Mouse (Mus musculus): ENCODE measurements at regions not wholly inside any gene's neighbourhood (a gene's known extent, or its start where the extent isn't known, plus 50 kb on each side); places are given as distances from the start of the nearest gene placed in this dataset.

DNA sequence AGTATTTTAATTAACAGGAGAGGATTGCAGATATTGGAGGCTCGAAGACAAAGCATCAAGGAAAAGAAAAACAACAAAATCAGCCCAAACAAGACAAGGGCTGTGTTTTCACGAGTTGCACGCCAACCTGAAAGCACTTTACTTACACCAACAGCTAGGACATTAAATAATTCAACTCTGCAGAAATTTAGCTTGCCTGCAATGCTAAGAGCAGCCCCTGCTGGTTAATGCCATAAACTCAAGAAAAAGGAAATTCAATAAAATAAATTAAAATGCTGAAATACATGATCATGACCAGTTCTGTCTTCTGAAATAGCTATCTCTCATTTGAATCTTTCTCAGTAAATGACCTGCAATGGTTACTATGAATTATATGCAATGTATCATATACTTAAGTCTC lies 271.7 kb upstream of the Robo2 start:
- Histone ChIP-seq H3K27me3 (ENCODE audit: control insufficient read depth, insufficient read depth, low read length) (no peaks in the 10 kb centered on the region), H3K4me2 (ENCODE audit: low read depth, low read length) (no peak overlapping the region), H3K9me3 (replicated peaks; ENCODE audit: control insufficient read depth, low read length) (no peaks in the 10 kb centered on the region), H3K4me1 (ENCODE audit: control insufficient read depth, insufficient read depth, low read length) (no peaks in the 10 kb centered on the region), H3K36me3 (replicated peaks; ENCODE audit: control insufficient read depth, insufficient read depth, low read depth, low read length) (no peaks in the 10 kb centered on the region), H3K9ac (replicated peaks; ENCODE audit: low read length) (no peak overlapping the region), H3K27ac (replicated peaks; ENCODE audit: low read depth, low read length) (no peak overlapping the region), H3K4me3 (ENCODE audit: low read depth, low read length) (no peak overlapping the region)
- peak; percentile 33 for DNase-seq (ENCODE audit: low spot score)
- no peak for ATAC-seq (replicated peaks; ENCODE audit: insufficient number of reproducible peaks, low FRiP score, low TSS enrichment, low read depth)
- 45% methylated on average over 3 of the region's 3 CpGs for WGBS

DNA sequence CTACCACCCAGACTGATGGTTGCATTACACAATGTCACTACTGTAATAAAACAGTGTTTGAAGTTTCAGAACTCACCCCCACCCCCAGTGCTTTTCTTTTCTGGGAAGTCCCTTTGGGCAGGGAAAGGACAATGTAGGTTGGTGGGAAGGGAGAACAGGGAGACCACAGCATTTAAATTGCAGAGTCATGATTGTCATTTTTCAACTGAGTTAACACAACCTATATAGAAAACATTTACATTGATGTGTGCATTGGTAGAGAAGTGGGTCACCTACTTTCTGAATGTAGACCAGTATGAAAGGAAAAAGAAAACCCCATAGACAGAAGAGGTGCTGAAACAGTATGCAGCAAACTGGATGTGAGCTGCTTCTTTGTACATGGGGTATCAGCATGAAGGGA lies 264.0 kb upstream of the Robo2 start:
- no peak for ATAC-seq (replicated peaks; ENCODE audit: insufficient number of reproducible peaks, low FRiP score, low TSS enrichment, low read depth)
- H3K27me3 ChIP-seq (ENCODE audit: control insufficient read depth, insufficient read depth, low read length), result no peaks in the 10 kb centered on the region

DNA sequence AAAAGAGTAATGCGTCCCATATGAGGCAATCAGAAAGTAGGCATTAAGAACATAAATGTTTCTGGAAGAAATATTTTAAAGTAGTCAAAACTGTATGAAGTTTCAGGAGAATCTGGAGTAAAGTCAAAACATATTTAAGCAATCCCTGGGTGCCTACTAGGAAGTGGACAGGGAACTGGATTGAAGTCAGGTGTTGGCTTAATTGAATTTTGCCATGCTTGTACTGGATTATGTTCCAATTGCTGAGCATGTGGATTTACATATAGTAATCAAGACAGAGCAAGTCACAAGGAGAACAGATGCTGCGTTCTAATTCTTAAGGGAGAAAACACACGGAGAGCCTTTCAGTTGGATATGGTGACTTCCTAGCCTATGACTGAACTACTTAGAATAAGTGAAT lies 259.8 kb upstream of the Robo2 start:
- no peaks in the 10 kb centered on the region for H3K27me3 ChIP-seq (ENCODE audit: control insufficient read depth, insufficient read depth, low read length)

More for the DNA sequence above, 264.0 kb upstream of the Robo2 start:
- H3K9me3 ChIP-seq (replicated peaks; ENCODE audit: control insufficient read depth, low read length), result no peaks in the 10 kb centered on the region
- DNase-seq (ENCODE audit: low spot score), result no peak
- H3K36me3 ChIP-seq (replicated peaks; ENCODE audit: control insufficient read depth, insufficient read depth, low read depth, low read length), result no peaks in the 10 kb centered on the region
- no peak overlapping the region for H3K4me2 ChIP-seq (ENCODE audit: low read depth, low read length)
- H3K27ac ChIP-seq (replicated peaks; ENCODE audit: low read depth, low read length), result no peak overlapping the region
- H3K4me3 ChIP-seq (ENCODE audit: low read depth, low read length), result no peak overlapping the region
- H3K9ac ChIP-seq (replicated peaks; ENCODE audit: low read length), result no peak overlapping the region
- H3K4me1 ChIP-seq (ENCODE audit: control insufficient read depth, insufficient read depth, low read length), result no peaks in the 10 kb centered on the region

DNA sequence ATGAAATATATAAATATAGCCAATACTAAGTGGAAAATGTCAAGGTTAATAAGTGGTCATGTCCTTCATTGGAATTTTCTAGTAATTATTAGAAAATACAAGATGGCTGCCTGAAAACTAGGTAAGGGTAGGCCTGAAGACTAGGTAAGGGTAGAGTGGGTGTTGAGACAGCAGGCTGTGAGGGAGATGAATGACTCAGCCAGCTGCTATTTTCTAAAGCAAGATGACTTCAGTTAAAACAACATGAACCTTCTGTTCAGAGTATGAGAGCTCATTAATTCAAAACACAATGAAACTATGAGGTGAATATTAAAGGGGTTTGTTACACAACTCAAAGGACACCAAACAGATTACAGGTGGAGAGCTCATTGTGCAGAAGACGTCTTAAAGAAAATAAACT lies 252.7 kb upstream of the Robo2 start:
- DNase-seq (ENCODE audit: low spot score) (no peak), ATAC-seq (replicated peaks; ENCODE audit: insufficient number of reproducible peaks, low FRiP score, low TSS enrichment, low read depth) (no peak)
- H3K36me3 ChIP-seq (replicated peaks; ENCODE audit: control insufficient read depth, insufficient read depth, low read depth, low read length), result no peaks in the 10 kb centered on the region
- H3K9me3 ChIP-seq (replicated peaks; ENCODE audit: control insufficient read depth, low read length), result no peaks in the 10 kb centered on the region
- no peak overlapping the region for H3K4me3 ChIP-seq (ENCODE audit: low read depth, low read length)
- H3K4me1 ChIP-seq (ENCODE audit: control insufficient read depth, insufficient read depth, low read length), result no peaks in the 10 kb centered on the region
- H3K9ac ChIP-seq (replicated peaks; ENCODE audit: low read length), result no peak overlapping the region
- H3K4me2 ChIP-seq (ENCODE audit: low read depth, low read length), result no peak overlapping the region
- H3K27me3 ChIP-seq (ENCODE audit: control insufficient read depth, insufficient read depth, low read length), result no peaks in the 10 kb centered on the region
- no peak overlapping the region for H3K27ac ChIP-seq (replicated peaks; ENCODE audit: low read depth, low read length)
- 66% methylated on average over 1 of the region's 1 CpGs for WGBS

More for the DNA sequence above, 259.8 kb upstream of the Robo2 start:
- ATAC-seq (replicated peaks; ENCODE audit: insufficient number of reproducible peaks, low FRiP score, low TSS enrichment, low read depth) (no peak), DNase-seq (ENCODE audit: low spot score) (peak; percentile 59)
- H3K9ac ChIP-seq (replicated peaks; ENCODE audit: low read length), result no peak overlapping the region
- H3K27ac ChIP-seq (replicated peaks; ENCODE audit: low read depth, low read length), result no peak overlapping the region
- 63% methylated on average over 3 of the region's 3 CpGs for WGBS
- no peak overlapping the region for H3K4me2 ChIP-seq (ENCODE audit: low read depth, low read length)
- no peaks in the 10 kb centered on the region for H3K4me1 ChIP-seq (ENCODE audit: control insufficient read depth, insufficient read depth, low read length)
- no peak overlapping the region for H3K4me3 ChIP-seq (ENCODE audit: low read depth, low read length)
- H3K9me3 ChIP-seq (replicated peaks; ENCODE audit: control insufficient read depth, low read length), result no peaks in the 10 kb centered on the region
- no peaks in the 10 kb centered on the region for H3K36me3 ChIP-seq (replicated peaks; ENCODE audit: control insufficient read depth, insufficient read depth, low read depth, low read length)

DNA sequence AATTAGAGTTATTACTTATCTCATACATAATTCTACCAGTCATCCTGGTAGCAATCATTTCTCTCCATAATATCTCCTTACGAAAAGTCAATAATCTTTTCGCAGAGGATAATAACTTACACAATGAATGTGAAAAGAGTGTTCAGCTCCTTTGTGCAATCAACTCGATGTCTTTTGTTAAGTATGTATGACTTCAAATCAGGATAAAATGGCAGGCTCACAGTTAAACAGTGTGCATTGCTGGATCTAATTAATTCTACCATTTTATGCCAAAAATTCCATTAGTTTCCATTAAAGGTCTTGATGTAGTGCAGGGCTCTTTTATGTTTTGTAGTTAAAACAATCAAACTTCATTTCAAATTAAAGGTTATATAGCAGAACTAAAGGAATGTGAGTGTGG lies 239.6 kb upstream of the Robo2 start:
- no peaks in the 10 kb centered on the region for H3K36me3 ChIP-seq (replicated peaks; ENCODE audit: control insufficient read depth, insufficient read depth, low read depth, low read length)
- no peaks in the 10 kb centered on the region for H3K4me1 ChIP-seq (ENCODE audit: control insufficient read depth, insufficient read depth, low read length)
- no peaks in the 10 kb centered on the region for H3K9me3 ChIP-seq (replicated peaks; ENCODE audit: control insufficient read depth, low read length)
- WGBS, result 85% methylated on average over 3 of the region's 3 CpGs
- no peak overlapping the region for H3K4me2 ChIP-seq (ENCODE audit: low read depth, low read length)
- H3K9ac ChIP-seq (replicated peaks; ENCODE audit: low read length), result no peak overlapping the region
- DNase-seq (ENCODE audit: low spot score) (no peak), ATAC-seq (replicated peaks; ENCODE audit: insufficient number of reproducible peaks, low FRiP score, low TSS enrichment, low read depth) (no peak)
- no peak overlapping the region for H3K4me3 ChIP-seq (ENCODE audit: low read depth, low read length)
- no peaks in the 10 kb centered on the region for H3K27me3 ChIP-seq (ENCODE audit: control insufficient read depth, insufficient read depth, low read length)
- H3K27ac ChIP-seq (replicated peaks; ENCODE audit: low read depth, low read length), result no peak overlapping the region

DNA sequence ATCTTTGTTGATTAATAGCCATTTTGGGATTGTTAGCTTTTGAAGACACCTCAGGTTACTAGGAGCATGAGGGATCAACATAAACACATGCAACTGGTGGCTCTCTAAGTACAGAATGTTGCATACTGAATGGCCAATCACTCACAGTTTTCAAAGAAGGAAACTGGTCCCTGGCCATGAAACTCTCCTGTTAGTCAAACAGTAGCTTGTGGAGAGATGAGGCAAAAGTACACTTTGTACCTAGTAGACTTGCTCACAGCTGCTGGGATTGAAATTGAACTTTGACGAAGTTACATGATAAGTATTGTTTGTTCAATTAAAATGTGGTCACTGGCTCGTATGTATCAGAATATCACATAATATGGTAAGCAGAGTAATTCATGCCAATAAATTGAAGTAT lies 237.6 kb upstream of the Robo2 start:
- Histone ChIP-seq H3K36me3 (replicated peaks; ENCODE audit: control insufficient read depth, insufficient read depth, low read depth, low read length) (no peaks in the 10 kb centered on the region), H3K4me3 (ENCODE audit: low read depth, low read length) (no peak overlapping the region), H3K4me2 (ENCODE audit: low read depth, low read length) (no peak overlapping the region), H3K9ac (replicated peaks; ENCODE audit: low read length) (no peak overlapping the region), H3K27ac (replicated peaks; ENCODE audit: low read depth, low read length) (no peak overlapping the region), H3K9me3 (replicated peaks; ENCODE audit: control insufficient read depth, low read length) (no peaks in the 10 kb centered on the region), H3K4me1 (ENCODE audit: control insufficient read depth, insufficient read depth, low read length) (no peaks in the 10 kb centered on the region), H3K27me3 (ENCODE audit: control insufficient read depth, insufficient read depth, low read length) (no peaks in the 10 kb centered on the region)
- ATAC-seq (replicated peaks; ENCODE audit: insufficient number of reproducible peaks, low FRiP score, low TSS enrichment, low read depth), result no peak
- DNase-seq (ENCODE audit: low spot score), result no peak
- 89% methylated on average over 2 of the region's 2 CpGs for WGBS

DNA sequence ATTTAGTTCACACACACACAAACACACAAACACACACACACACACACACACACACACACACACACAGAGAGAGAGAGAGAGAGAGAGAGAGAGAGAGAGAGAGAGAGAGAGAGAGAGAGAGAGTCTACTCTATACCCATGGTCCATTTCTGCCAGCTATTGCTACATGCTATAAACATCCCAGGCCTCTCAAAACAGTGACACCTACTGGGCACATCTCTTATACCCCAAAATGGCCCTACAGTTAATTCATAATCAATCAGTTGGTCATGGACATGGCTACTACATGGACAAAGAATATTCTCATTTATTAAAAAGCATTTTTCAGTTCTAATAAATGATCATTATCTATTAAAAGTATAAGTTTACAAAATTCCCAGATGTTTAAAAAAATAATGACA lies 236.8 kb upstream of the Robo2 start:
- Histone ChIP-seq H3K36me3 (replicated peaks; ENCODE audit: control insufficient read depth, insufficient read depth, low read depth, low read length) (no peaks in the 10 kb centered on the region), H3K4me1 (ENCODE audit: control insufficient read depth, insufficient read depth, low read length) (no peaks in the 10 kb centered on the region), H3K4me3 (ENCODE audit: low read depth, low read length) (no peak overlapping the region), H3K9ac (replicated peaks; ENCODE audit: low read length) (no peak overlapping the region), H3K9me3 (replicated peaks; ENCODE audit: control insufficient read depth, low read length) (no peaks in the 10 kb centered on the region), H3K27ac (replicated peaks; ENCODE audit: low read depth, low read length) (no peak overlapping the region), H3K4me2 (ENCODE audit: low read depth, low read length) (no peak overlapping the region), H3K27me3 (ENCODE audit: control insufficient read depth, insufficient read depth, low read length) (no peaks in the 10 kb centered on the region)
- no peak for ATAC-seq (replicated peaks; ENCODE audit: insufficient number of reproducible peaks, low FRiP score, low TSS enrichment, low read depth)
- no peak for DNase-seq (ENCODE audit: low spot score)

DNA sequence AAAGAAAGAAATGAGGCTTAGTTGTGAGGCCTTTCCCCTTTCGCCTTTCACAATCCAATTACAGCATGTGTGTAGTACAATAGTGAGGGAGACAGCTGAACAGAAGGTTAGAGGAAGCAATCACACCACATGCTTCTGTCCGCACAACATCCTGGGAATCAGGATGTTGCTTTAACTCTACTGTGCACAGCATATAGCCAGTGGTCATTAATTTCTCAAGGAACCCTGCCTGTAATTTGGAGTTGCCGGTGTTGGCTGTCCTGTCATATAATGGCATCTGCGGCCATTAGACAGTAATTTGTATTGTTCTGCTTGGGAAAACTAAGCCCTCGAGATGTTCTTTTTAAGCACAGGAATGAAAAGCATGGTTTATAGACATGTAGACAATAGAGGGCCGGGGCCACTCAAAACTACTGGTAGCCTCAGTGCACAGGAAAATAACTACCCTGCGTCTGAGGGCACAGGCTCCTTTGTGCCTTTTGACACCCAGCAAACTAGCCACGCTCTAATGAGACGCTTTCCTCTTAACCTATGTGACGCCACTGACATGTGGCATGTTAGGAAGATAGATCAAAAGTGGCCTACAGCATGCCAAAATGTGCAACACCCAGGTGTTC lies 233.2 kb upstream of the Robo2 start:
- peak; percentile 7 for DNase-seq (ENCODE audit: low spot score)
- 62% methylated on average over 10 of the region's 10 CpGs for WGBS
- H3K9ac ChIP-seq (replicated peaks; ENCODE audit: low read length), result no peak overlapping the region
- H3K36me3 ChIP-seq (replicated peaks; ENCODE audit: control insufficient read depth, insufficient read depth, low read depth, low read length), result no peaks in the 10 kb centered on the region
- no peaks in the 10 kb centered on the region for H3K4me1 ChIP-seq (ENCODE audit: control insufficient read depth, insufficient read depth, low read length)
- H3K27ac ChIP-seq (replicated peaks; ENCODE audit: low read depth, low read length), result no peak overlapping the region
- H3K4me2 ChIP-seq (ENCODE audit: low read depth, low read length), result no peak overlapping the region
- no peaks in the 10 kb centered on the region for H3K9me3 ChIP-seq (replicated peaks; ENCODE audit: control insufficient read depth, low read length)
- no peaks in the 10 kb centered on the region for H3K27me3 ChIP-seq (ENCODE audit: control insufficient read depth, insufficient read depth, low read length)
- no peak; the same call in 1 of the 2 replicates for ATAC-seq (replicated peaks; ENCODE audit: insufficient number of reproducible peaks, low FRiP score, low TSS enrichment, low read depth)
- H3K4me3 ChIP-seq (ENCODE audit: low read depth, low read length), result no peak overlapping the region

Data from embryonic facial prominence, embryonic 11.5 days (tissue).